Mouse (Mus musculus) neural tube, embryonic 12.5 days (tissue): ENCODE data around the gene Cabp4. TPM values are rescaled to one million over a fixed set of nuclear protein-coding genes. Genes with fewer than 3 reads are reported as not detected.
A peak's percentile ranks its signal among the peaks of the same experiment; 100 is the strongest.

Experiments used
- ATAC-seq: fragments of 200-750 bp; cut with Nextera tagmentation; 2 replicates; pipeline ENCODE4 v1.8.0; 2017; ENCODE audit warnings: low read depth, mild to moderate bottlenecking, moderate TSS enrichment, moderate library complexity; ENCODE audit not compliant: low FRiP score
- H3K27ac ChIP-seq: fragments of 300-500 bp; sonication (generic); 2 replicates; pipeline ENCODE4 v1.5.1; 2016
- H3K27me3 ChIP-seq: fragments of 300-500 bp; sonication (generic); replicated peaks from 2 replicates; pipeline ENCODE4 v1.6.1; 2016; ENCODE audit warnings: mild to moderate bottlenecking
- H3K36me3 ChIP-seq: fragments of 300-500 bp; sonication (generic); 2 replicates; pipeline ENCODE4 v1.6.1; 2016; ENCODE audit warnings: mild to moderate bottlenecking
- H3K4me1 ChIP-seq: fragments of 300-500 bp; sonication (generic); 2 replicates; pipeline ENCODE4 v1.6.1; 2016
- H3K4me2 ChIP-seq: fragments of 300-500 bp; sonication (generic); replicated peaks from 2 replicates; pipeline ENCODE4 v1.6.1; 2016; ENCODE audit warnings: mild to moderate bottlenecking
- H3K4me3 ChIP-seq: fragments of 300-500 bp; sonication (generic); 2 replicates; pipeline ENCODE4 v1.5.1; 2016
- H3K9ac ChIP-seq: fragments of 300-500 bp; sonication (generic); 2 replicates; pipeline ENCODE4 v1.6.1; 2016; ENCODE audit warnings: mild to moderate bottlenecking
- H3K9me3 ChIP-seq: fragments of 300-500 bp; sonication (generic); 2 replicates; pipeline ENCODE4 v1.6.1; 2016; ENCODE audit warnings: mild to moderate bottlenecking
- WGBS: fragments of 180-500 bp; shearing (Covaris S2); methylation state at CpG from one replicate; pipeline ENCODE4 v1.1.7; 2016; 5-methylcytosine and 5-hydroxymethylcytosine counted together
- polyA plus RNA-seq: library from polyadenylated mRNA; unstranded; fragments of >200 nt; fragmentation: Nextera tagmentation; extraction: Ambion mirVana; gene quantifications from 2 replicates; pipeline ENCODE4 v1.2.1, GENCODE M21; 2016

Cabp4 gene
- polyA plus RNA-seq, 1 experiment from 2014 or later: 0.13 TPM

- Histone ChIP-seq H3K4me3 (no peak within 1 kb of the TSS), H3K36me3 (no peaks in the 10 kb centered on the region), H3K9ac (peak within 1 kb of the TSS; percentile 33), H3K4me1 (peaks cover 8% of the 10 kb centered on the region), H3K27ac (no peak within 1 kb of the TSS), H3K9me3 (no peaks in the 10 kb centered on the region), H3K4me2 (peak within 1 kb of the TSS; percentile 48), H3K27me3 (no peaks in the 10 kb centered on the region)
- ATAC-seq: peak; percentile 44; the same call in 1 of the 2 replicates
- WGBS: 2% methylated on average over 11 of the region's 11 CpGs
Measured at GRCm38 (mm10) chr19:4175368-4175947, 31.6 kb upstream of the Cabp4 start, which contains the start of gene Carns1. Gene Carns1 (minus strand): TSS chr19:4175479.

- Histone ChIP-seq H3K9ac (no peak overlapping the region), H3K36me3 (no peaks in the 10 kb centered on the region), H3K9me3 (no peaks in the 10 kb centered on the region), H3K27me3 (no peaks in the 10 kb centered on the region), H3K27ac (no peak overlapping the region), H3K4me3 (no peak overlapping the region), H3K4me1 (peaks cover 18% of the 10 kb centered on the region), H3K4me2 (no peak overlapping the region)
- 55% methylated on average over 11 of the region's 11 CpGs for WGBS
- no peak for ATAC-seq
Measured at GRCm38 (mm10) chr19:4172925-4173324, 29.1 kb upstream of the Cabp4 start.

- H3K4me1 ChIP-seq: peaks cover 18% of the 10 kb centered on the region
- no peak overlapping the region for H3K4me3 ChIP-seq
- no peak overlapping the region for H3K9ac ChIP-seq
- no peak overlapping the region for H3K4me2 ChIP-seq
- WGBS: 76% methylated on average over 13 of the region's 13 CpGs
- no peak for ATAC-seq
- no peak overlapping the region for H3K27ac ChIP-seq
- H3K9me3 ChIP-seq: no peaks in the 10 kb centered on the region
- H3K36me3 ChIP-seq: no peaks in the 10 kb centered on the region
- H3K27me3 ChIP-seq: no peaks in the 10 kb centered on the region
Measured at GRCm38 (mm10) chr19:4171393-4172290, 27.8 kb upstream of the Cabp4 start.

GRCm38 (mm10) chr19:4170723-4171392 lies 27.0 kb upstream of the Cabp4 start:
- H3K36me3 ChIP-seq: no peaks in the 10 kb centered on the region
- peak overlapping the region; percentile 72; the same call in 1 of the 2 replicates for H3K4me2 ChIP-seq
- peaks cover 18% of the 10 kb centered on the region for H3K4me1 ChIP-seq
- H3K9ac ChIP-seq: 0 out of 2 replicates have a peak overlapping the region, but pooled peaks have one; percentile 71
- no peaks in the 10 kb centered on the region for H3K27me3 ChIP-seq
- no peak overlapping the region for H3K27ac ChIP-seq
- 94% methylated on average over 10 of the region's 10 CpGs for WGBS
- ATAC-seq: no peak
- no peaks in the 10 kb centered on the region for H3K9me3 ChIP-seq
- no peak overlapping the region for H3K4me3 ChIP-seq

GRCm38 (mm10) chr19:4169810-4170209 lies 26.0 kb upstream of the Cabp4 start:
- H3K27ac ChIP-seq: peak overlapping the region; percentile 75
- peaks cover 10% of the 10 kb centered on the region for H3K4me1 ChIP-seq
- WGBS: 8% methylated on average over 27 of the region's 27 CpGs
- peak overlapping the region; percentile 40 for H3K4me3 ChIP-seq
- H3K27me3 ChIP-seq: no peaks in the 10 kb centered on the region
- H3K9me3 ChIP-seq: no peaks in the 10 kb centered on the region
- H3K36me3 ChIP-seq: no peaks in the 10 kb centered on the region
- peak; percentile 67 for ATAC-seq
- H3K4me2 ChIP-seq: peak overlapping the region; percentile 72
- peak overlapping the region; percentile 71 for H3K9ac ChIP-seq

- peak overlapping the region; percentile 75 for H3K27ac ChIP-seq
- H3K9ac ChIP-seq: peak overlapping the region; percentile 71
- under 1% methylated on average over 43 of the region's 43 CpGs for WGBS
- no peaks in the 10 kb centered on the region for H3K27me3 ChIP-seq
- no peaks in the 10 kb centered on the region for H3K36me3 ChIP-seq
- H3K4me3 ChIP-seq: peak overlapping the region; percentile 40
- H3K4me1 ChIP-seq: peaks cover 10% of the 10 kb centered on the region
- H3K9me3 ChIP-seq: no peaks in the 10 kb centered on the region
- peak overlapping the region; percentile 72 for H3K4me2 ChIP-seq
- ATAC-seq: peak; percentile 94
Measured at GRCm38 (mm10) chr19:4169378-4169784, 25.5 kb upstream of the Cabp4 start.

- H3K27me3 ChIP-seq: no peaks in the 10 kb centered on the region
- H3K4me2 ChIP-seq: no peak overlapping the region
- H3K36me3 ChIP-seq: no peaks in the 10 kb centered on the region
- H3K27ac ChIP-seq: no peak overlapping the region
- 83% methylated on average over 9 of the region's 9 CpGs for WGBS
- H3K4me3 ChIP-seq: no peak overlapping the region
- no peak overlapping the region for H3K9ac ChIP-seq
- H3K4me1 ChIP-seq: peaks cover 18% of the 10 kb centered on the region
- ATAC-seq: no peak
- H3K9me3 ChIP-seq: no peaks in the 10 kb centered on the region
Measured at GRCm38 (mm10) chr19:4166678-4167476, 23.0 kb upstream of the Cabp4 start.

- Histone ChIP-seq H3K4me2 (no peak overlapping the region), H3K36me3 (peaks cover 13% of the 10 kb centered on the region), H3K9me3 (no peaks in the 10 kb centered on the region), H3K27ac (no peak overlapping the region), H3K4me3 (no peak overlapping the region), H3K9ac (no peak overlapping the region), H3K4me1 (peaks cover 11% of the 10 kb centered on the region), H3K27me3 (no peaks in the 10 kb centered on the region)
- ATAC-seq: no peak
- 83% methylated on average over 2 of the region's 2 CpGs for WGBS
Measured at GRCm38 (mm10) chr19:4164721-4165120, 20.9 kb upstream of the Cabp4 start.

- Histone ChIP-seq H3K9ac (no peak overlapping the region), H3K4me3 (no peak overlapping the region), H3K4me2 (no peak overlapping the region), H3K9me3 (no peaks in the 10 kb centered on the region), H3K27ac (no peak overlapping the region), H3K27me3 (no peaks in the 10 kb centered on the region), H3K36me3 (peaks cover 19% of the 10 kb centered on the region), H3K4me1 (peaks cover 8% of the 10 kb centered on the region)
- 91% methylated on average over 3 of the region's 3 CpGs for WGBS
- ATAC-seq: no peak
Measured at GRCm38 (mm10) chr19:4164100-4164499, 20.3 kb upstream of the Cabp4 start.

GRCm38 (mm10) chr19:4163543-4163887 lies 19.7 kb upstream of the Cabp4 start:
- H3K27ac ChIP-seq: peak overlapping the region; percentile 62
- no peaks in the 10 kb centered on the region for H3K9me3 ChIP-seq
- H3K4me2 ChIP-seq: peak overlapping the region; percentile 97
- ATAC-seq: peak; percentile 30
- WGBS: 41% methylated on average over 4 of the region's 4 CpGs
- H3K9ac ChIP-seq: peak overlapping the region; percentile 48; the same call in 1 of the 2 replicates
- H3K4me1 ChIP-seq: peaks cover 8% of the 10 kb centered on the region
- H3K4me3 ChIP-seq: peak overlapping the region; percentile 68
- no peaks in the 10 kb centered on the region for H3K27me3 ChIP-seq
- H3K36me3 ChIP-seq: peaks cover 25% of the 10 kb centered on the region

GRCm38 (mm10) chr19:4162646-4163542 lies 19.1 kb upstream of the Cabp4 start, which contains the start of gene Rps6kb2:
Gene Rps6kb2 (minus strand): TSS chr19:4163354.
- Histone ChIP-seq H3K9ac (peak within 1 kb of the TSS; percentile 82), H3K4me3 (peak within 1 kb of the TSS; percentile 68), H3K4me2 (peak within 1 kb of the TSS; percentile 97), H3K9me3 (no peaks in the 10 kb centered on the region), H3K27ac (peak within 1 kb of the TSS; percentile 62), H3K4me1 (peaks cover 8% of the 10 kb centered on the region), H3K36me3 (peaks cover 32% of the 10 kb centered on the region), H3K27me3 (no peaks in the 10 kb centered on the region)
- 7% methylated on average over 42 of the region's 42 CpGs for WGBS
- ATAC-seq: peak; percentile 93
